Mouse (Mus musculus): ENCODE measurements at regions not wholly inside any gene's neighbourhood (a gene's known extent, or its start where the extent isn't known, plus 50 kb on each side); places are given as distances from the start of the nearest gene placed in this dataset.

DNA sequence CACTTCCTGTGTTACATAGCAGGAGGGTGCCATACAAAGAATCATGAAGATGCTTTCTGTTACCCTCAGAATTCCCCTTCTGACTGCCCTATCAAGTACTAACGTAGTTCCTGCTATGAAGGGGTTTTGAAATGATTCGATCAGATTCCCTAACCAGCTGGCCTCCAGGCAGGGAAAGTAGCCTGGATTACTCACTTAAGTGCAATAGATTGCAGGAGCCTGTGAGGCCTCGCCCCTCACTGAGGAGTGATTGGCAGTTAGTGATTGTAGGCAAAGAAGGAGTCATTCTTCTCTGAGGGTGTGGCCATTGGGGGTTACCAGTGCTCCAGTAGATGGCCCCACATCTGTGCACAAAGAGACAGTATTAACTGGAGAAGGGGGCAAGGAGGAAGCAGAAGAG lies 122.1 kb upstream of the Sox9 start:
- TF ChIP-seq CTCF (IDR thresholded peaks at IDR 0.05; ENCODE audit: extremely low read depth, insufficient read depth, insufficient read length, insufficient replicate concordance), result no peak
- TF ChIP-seq POLR2A (IDR thresholded peaks at IDR 0.05; ENCODE audit: low read depth, low read length), result no peak

Data from spleen, adult 2 months (tissue).